Mouse (Mus musculus) kidney, embryonic 15.5 days (tissue): Measurements from ENCODE around the gene Arl15. TPM values are rescaled to one million over a fixed set of nuclear protein-coding genes. Genes with fewer than 3 reads are reported as not detected.

ENCODE experiments used
- ATAC-seq: fragments of 200-750 bp; cut with Nextera tagmentation; replicated peaks from 2 replicates; pipeline ENCODE4 v1.8.0; 2017; ENCODE audit warnings: moderate TSS enrichment; ENCODE audit not compliant: low FRiP score
- H3K27ac ChIP-seq: fragments of 300-500 bp; sonication (generic); 2 replicates; pipeline ENCODE4 v1.5.1; 2015; ENCODE audit warnings: mild to moderate bottlenecking, inconsistent platforms
- H3K27me3 ChIP-seq: fragments of 300-500 bp; sonication (generic); 2 replicates; pipeline ENCODE4 v1.6.1; 2015; ENCODE audit warnings: inconsistent platforms
- H3K36me3 ChIP-seq: fragments of 300-500 bp; sonication (generic); 2 replicates; pipeline ENCODE4 v1.6.1; 2015; ENCODE audit warnings: inconsistent platforms
- H3K4me1 ChIP-seq: fragments of 300-500 bp; sonication (generic); 2 replicates; pipeline ENCODE4 v1.6.1; 2015; ENCODE audit warnings: inconsistent platforms
- H3K4me2 ChIP-seq: fragments of 300-500 bp; sonication (generic); 2 replicates; pipeline ENCODE4 v1.6.1; 2015; ENCODE audit warnings: moderate library complexity, mild to moderate bottlenecking, inconsistent platforms
- H3K4me3 ChIP-seq: fragments of 300-500 bp; sonication (generic); replicated peaks from 2 replicates; pipeline ENCODE4 v1.5.1; 2015; ENCODE audit warnings: mild to moderate bottlenecking, inconsistent platforms
- H3K9ac ChIP-seq: fragments of 300-500 bp; sonication (generic); 2 replicates; pipeline ENCODE4 v1.6.1; 2015; ENCODE audit warnings: mild to moderate bottlenecking, inconsistent platforms
- H3K9me3 ChIP-seq: fragments of 300-500 bp; sonication (generic); replicated peaks from 2 replicates; pipeline ENCODE4 v1.6.1; 2016; ENCODE audit warnings: inconsistent platforms
- WGBS: fragments of 180-500 bp; shearing (Covaris S2); methylation state at CpG from one replicate; pipeline ENCODE4 v1.1.7; 2015; ENCODE audit warnings: mixed read lengths; 5-methylcytosine and 5-hydroxymethylcytosine counted together
- polyA plus RNA-seq: library from polyadenylated mRNA; unstranded; fragments of >200 nt; fragmentation: Nextera tagmentation; extraction: Ambion mirVana; gene quantifications from 2 replicates; pipeline ENCODE4 v1.2.1, GENCODE M21; 2015

The Arl15 gene
- polyA plus RNA-seq, 1 experiment from 2014 or later, result 14.1 TPM

DNA sequence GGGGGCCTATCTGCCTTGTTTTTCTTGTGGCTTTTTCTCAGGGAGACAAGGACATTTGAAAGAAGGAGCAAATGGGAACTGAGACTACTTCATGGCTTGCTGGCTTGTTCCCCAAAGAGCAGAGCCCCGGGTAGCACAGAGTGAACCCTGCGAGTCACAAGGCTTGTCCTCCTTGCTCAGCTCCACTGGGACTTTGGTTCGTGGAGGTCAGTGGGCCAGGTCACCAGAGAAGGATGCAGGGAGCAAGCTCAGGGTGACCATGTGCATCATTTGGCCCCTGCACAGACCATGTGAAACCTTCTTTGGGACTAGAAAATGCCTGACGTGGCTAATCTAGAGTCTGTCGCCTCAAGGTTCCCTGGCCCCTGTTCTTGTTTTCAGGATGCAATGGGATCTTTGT is 155.4 kb downstream of the Arl15 start:
- no peak for ATAC-seq
- no peaks in the 10 kb centered on the region for H3K27me3 ChIP-seq
- H3K4me3 ChIP-seq, result no peak overlapping the region
- peaks cover 13% of the 10 kb centered on the region; the same call in 1 of the 2 replicates for H3K4me1 ChIP-seq
- H3K36me3 ChIP-seq, result no peaks in the 10 kb centered on the region
- no peak overlapping the region for H3K27ac ChIP-seq
- H3K9ac ChIP-seq, result no peak overlapping the region
- 42% methylated on average over 5 of the region's 5 CpGs for WGBS
- no peaks in the 10 kb centered on the region for H3K9me3 ChIP-seq
- no peak overlapping the region for H3K4me2 ChIP-seq

DNA sequence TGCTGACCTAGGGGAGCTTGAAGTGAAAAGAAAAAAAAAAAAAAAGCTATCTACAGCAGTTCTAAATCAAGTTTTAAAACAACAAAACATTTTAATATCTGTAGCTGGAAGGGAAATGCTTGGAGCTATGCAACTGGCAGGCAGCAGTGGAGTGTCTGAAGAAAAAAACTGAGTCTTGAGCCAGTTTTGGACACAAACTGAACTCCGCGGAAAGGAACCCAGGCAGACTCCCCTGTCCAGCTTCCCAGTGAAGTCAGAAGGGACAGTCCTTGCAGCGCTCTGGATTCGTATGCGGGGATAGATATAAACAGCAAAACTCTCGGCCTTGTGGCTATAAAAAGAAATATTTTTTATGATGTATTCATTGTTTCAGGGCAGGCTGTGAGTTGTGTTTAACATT is 155.8 kb downstream of the Arl15 start:
- Histone ChIP-seq H3K36me3 (no peaks in the 10 kb centered on the region), H3K27me3 (no peaks in the 10 kb centered on the region), H3K4me2 (no peak overlapping the region), H3K4me3 (no peak overlapping the region), H3K9ac (no peak overlapping the region), H3K4me1 (peaks cover 14% of the 10 kb centered on the region; the same call in 1 of the 2 replicates), H3K27ac (no peak overlapping the region), H3K9me3 (no peaks in the 10 kb centered on the region)
- ATAC-seq, result no peak
- 61% methylated on average over 6 of the region's 6 CpGs for WGBS

DNA sequence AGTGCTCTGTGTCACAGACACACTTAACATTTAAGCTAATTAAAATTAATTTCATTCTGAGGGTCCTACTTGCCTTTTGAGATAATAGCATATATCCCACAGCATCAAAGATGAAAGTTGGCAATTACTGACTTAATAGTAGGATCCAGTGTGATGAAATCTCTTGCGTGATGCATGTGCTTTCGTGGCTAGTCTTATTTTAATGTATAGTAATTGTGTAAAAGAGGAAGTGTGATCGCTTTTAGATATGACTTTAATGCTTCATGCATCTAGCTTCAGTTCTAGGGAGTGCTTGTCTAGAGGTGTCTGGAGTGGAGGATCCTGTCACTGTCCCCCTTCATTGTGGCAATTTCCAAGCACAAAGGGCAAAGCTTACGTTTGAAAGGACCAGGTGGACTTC is 163.1 kb downstream of the Arl15 start:
- Histone ChIP-seq H3K27ac (no peak overlapping the region), H3K36me3 (no peaks in the 10 kb centered on the region), H3K9me3 (no peaks in the 10 kb centered on the region), H3K27me3 (no peaks in the 10 kb centered on the region), H3K9ac (no peak overlapping the region), H3K4me2 (no peak overlapping the region), H3K4me1 (peaks cover 6% of the 10 kb centered on the region; the same call in 1 of the 2 replicates), H3K4me3 (no peak overlapping the region)
- no peak for ATAC-seq
- 88% methylated on average over 4 of the region's 4 CpGs for WGBS

DNA sequence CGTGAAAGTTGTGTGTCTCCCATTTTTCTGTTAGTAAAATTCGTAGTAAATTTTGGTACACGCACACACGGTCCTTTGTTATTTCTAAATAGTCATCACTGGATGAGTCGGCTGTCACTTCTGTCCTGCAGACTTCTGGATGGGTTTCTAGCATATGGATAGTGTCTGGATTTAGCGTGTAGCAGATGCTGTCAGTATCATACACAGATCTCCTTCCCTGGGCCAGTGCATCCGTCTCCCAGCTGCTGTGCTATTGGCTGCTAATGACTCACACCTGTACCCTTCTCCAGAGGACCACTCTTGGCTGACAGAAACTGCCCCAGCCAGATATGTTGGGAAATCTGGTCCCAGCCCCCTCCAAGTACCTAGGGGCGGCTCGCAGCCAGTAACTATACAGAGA is 170.6 kb downstream of the Arl15 start:
- no peaks in the 10 kb centered on the region for H3K27me3 ChIP-seq
- H3K9ac ChIP-seq, result no peak overlapping the region
- peaks cover 15% of the 10 kb centered on the region for H3K36me3 ChIP-seq
- H3K4me1 ChIP-seq, result no peaks in the 10 kb centered on the region
- no peak overlapping the region for H3K4me2 ChIP-seq
- H3K9me3 ChIP-seq, result no peaks in the 10 kb centered on the region
- no peak for ATAC-seq
- H3K4me3 ChIP-seq, result no peak overlapping the region
- H3K27ac ChIP-seq, result no peak overlapping the region
- 91% methylated on average over 9 of the region's 9 CpGs for WGBS

DNA sequence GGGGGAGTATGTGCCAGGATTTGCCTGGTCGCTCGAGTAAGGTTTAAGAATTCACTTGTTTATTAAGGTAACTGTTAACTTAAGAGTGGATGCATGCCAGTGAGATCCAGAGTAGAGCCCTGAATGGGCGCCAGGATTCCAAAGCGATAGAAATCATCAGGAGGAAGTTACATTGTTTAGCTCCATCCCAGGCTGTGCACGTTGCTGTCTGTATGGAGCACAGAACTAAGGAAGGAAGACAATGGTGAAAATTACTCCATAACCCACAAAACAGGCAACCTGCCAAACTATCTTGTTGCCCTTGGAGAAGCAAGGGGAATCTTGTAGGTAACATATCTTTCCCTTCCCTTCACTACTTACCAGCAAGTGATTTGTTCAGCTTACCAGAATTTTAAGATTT is 176.4 kb downstream of the Arl15 start:
- Histone ChIP-seq H3K4me3 (no peak overlapping the region), H3K4me1 (no peaks in the 10 kb centered on the region), H3K27me3 (no peaks in the 10 kb centered on the region), H3K4me2 (no peak overlapping the region), H3K9me3 (no peaks in the 10 kb centered on the region), H3K9ac (no peak overlapping the region), H3K27ac (no peak overlapping the region), H3K36me3 (peaks cover 15% of the 10 kb centered on the region)
- ATAC-seq, result no peak
- 72% methylated on average over 5 of the region's 5 CpGs for WGBS

DNA sequence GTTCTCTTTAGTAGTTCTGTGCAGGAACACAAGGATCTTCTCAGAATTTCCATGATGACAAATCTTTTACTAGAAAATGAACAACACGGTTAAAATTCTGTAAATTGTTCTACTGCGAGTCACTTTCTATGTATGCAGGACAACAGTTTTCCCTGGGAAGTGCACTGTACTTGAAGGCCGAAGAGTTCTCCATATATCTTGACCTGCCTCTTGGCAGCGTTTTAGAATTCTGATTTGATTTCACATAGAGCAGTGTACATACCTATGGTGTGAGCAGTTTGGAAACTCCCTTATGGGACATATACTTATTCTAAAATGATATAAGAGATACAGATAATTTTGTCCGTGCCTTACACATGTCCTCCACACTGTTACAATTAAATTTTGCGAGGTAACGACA is 178.1 kb downstream of the Arl15 start:
- no peak for ATAC-seq
- peaks cover 15% of the 10 kb centered on the region for H3K36me3 ChIP-seq
- no peaks in the 10 kb centered on the region for H3K4me1 ChIP-seq
- H3K4me2 ChIP-seq, result no peak overlapping the region
- no peaks in the 10 kb centered on the region for H3K27me3 ChIP-seq
- H3K27ac ChIP-seq, result no peak overlapping the region
- 71% methylated on average over 7 of the region's 7 CpGs for WGBS
- H3K9me3 ChIP-seq, result no peaks in the 10 kb centered on the region
- no peak overlapping the region for H3K9ac ChIP-seq
- no peak overlapping the region for H3K4me3 ChIP-seq

DNA sequence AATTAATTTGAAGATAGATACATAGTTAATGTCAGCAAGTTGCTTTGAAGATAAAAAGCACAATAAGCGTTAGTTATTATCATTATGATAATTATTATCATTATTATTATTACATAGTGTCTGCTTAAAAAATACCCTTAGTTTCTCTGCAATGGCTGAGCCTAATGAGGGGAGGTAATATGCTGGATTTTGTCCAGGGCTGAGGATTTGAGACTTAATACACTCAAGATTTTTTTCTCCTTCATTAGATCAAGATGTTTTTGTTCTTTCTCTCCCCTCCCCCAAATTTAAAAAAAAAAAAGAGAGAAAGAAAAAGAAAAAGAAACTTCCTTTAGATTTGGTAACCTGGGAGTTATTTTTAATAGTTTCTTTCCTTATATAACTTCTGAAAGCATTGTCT is 180.6 kb downstream of the Arl15 start:
- Histone ChIP-seq H3K4me1 (no peaks in the 10 kb centered on the region), H3K27me3 (no peaks in the 10 kb centered on the region), H3K36me3 (no peaks in the 10 kb centered on the region), H3K27ac (no peak overlapping the region), H3K9ac (no peak overlapping the region), H3K4me3 (no peak overlapping the region), H3K4me2 (no peak overlapping the region), H3K9me3 (no peaks in the 10 kb centered on the region)
- no peak for ATAC-seq
- WGBS, result 92% methylated on average over 1 of the region's 1 CpGs

DNA sequence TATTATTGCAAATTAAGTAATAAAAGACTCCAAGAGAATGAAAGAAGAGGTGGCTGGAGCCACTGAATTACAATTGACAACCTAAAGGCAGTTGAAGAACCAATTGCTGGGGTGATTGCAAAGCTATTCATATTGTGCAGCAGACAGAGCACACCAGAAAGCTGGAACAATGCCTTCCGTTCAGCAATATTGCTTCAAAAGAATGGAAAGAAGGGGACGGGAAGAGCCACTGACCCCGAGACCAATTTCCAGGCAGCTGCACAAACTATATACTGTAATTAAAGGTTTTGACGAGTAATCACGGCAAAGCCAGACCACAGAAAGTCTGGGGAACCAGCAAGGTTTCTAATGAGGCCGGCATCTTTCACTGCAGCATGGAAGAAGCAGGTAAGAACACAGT is 181.4 kb downstream of the Arl15 start:
- Histone ChIP-seq H3K27ac (no peak overlapping the region), H3K4me2 (no peak overlapping the region), H3K9ac (no peak overlapping the region), H3K27me3 (no peaks in the 10 kb centered on the region), H3K4me3 (no peak overlapping the region), H3K36me3 (no peaks in the 10 kb centered on the region), H3K9me3 (no peaks in the 10 kb centered on the region), H3K4me1 (peaks cover 7% of the 10 kb centered on the region)
- 57% methylated on average over 6 of the region's 6 CpGs for WGBS
- no peak for ATAC-seq

DNA sequence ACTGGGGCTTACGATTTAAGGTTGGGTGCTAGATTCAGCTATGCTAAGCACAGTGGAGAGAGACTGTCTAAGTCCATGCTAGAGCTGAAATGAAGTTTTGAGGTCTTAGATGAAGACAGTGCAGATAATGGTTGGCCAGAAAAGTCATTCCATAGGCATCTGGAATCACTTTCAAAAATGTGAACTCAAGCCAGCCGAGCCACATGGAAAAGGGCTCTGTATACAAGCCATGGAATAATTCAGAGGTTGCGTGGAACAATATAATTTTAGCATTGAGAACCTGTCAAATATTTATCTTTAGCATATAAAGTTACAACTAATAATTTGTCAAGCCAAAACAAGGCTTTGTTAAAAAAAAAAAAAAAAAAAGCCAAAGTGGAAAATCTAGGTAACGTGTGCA is 182.6 kb downstream of the Arl15 start:
- Histone ChIP-seq H3K27ac (no peak overlapping the region), H3K4me3 (no peak overlapping the region), H3K4me1 (peaks cover 17% of the 10 kb centered on the region), H3K9me3 (no peaks in the 10 kb centered on the region), H3K27me3 (no peaks in the 10 kb centered on the region), H3K4me2 (no peak overlapping the region), H3K9ac (no peak overlapping the region), H3K36me3 (no peaks in the 10 kb centered on the region)
- ATAC-seq, result no peak
- 90% methylated on average over 4 of the region's 4 CpGs for WGBS

DNA sequence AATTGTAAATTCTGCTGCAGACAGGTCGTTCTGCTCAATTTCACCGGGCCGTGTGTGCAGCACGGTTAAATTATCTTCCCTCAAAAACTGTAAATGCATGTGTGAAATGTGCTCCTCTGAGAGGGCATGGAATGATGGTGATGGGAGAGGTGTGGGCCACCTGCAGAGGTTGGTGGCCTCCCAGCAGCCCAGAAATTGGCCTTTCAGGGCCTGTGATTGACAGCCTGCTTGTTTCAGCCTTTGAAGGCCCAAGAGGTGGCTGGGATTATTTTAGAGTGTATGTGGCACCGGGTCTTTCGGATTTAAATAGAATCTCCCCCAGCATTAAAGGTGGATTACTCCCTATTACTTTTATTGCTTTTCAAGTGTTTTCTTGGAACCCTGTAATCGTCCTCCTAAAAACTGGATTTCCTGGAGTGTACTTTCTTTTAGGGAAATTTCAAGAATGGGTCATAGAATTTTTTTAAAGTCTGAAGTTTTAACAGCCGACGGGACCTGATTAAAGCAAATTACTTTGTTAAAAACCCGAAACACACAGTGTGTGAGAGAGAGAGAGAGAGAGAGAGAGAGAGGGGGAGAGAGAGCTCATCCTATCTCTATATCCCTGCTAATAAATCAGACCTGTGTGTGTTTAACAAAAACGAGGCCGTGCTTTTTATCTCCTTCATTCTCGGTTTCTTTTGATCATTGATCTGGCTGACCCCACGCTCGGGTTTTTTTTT is 186.6 kb downstream of the Arl15 start:
- Histone ChIP-seq H3K9ac (no peak overlapping the region), H3K4me1 (peaks cover 21% of the 10 kb centered on the region), H3K27me3 (no peaks in the 10 kb centered on the region), H3K9me3 (no peaks in the 10 kb centered on the region), H3K36me3 (no peaks in the 10 kb centered on the region), H3K4me3 (no peak overlapping the region), H3K4me2 (peak overlapping the region; percentile 40; the same call in 1 of the 2 replicates), H3K27ac (no peak overlapping the region)
- 20% methylated on average over 15 of the region's 15 CpGs for WGBS
- ATAC-seq, result peak; percentile 64

DNA sequence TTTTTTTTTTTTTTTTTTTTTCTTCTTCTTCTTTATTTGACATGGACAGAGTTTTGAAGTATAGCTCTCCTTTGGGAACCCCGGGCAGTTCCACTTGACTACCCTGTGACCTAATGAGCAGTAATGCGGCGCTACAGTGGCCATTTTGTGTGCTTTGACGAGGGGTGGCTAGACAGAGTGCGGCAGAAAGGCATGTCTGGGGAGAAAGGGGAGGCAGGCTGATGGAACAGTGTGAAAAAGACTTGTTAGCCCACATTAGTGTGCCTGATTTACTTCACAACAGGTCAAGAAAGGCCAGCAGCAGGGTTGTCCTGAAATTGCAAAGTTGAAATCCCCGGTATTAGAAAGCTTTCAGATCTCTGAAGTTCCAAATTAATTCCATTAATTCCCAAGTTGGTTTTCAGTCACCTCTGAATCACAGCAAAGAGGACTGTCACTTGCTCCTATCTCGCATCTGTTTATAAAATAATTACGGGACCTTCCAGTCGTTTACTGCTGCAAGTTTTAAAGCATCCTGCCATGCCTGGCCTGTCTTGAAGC is 187.2 kb downstream of the Arl15 start:
- Histone ChIP-seq H3K27ac (no peak overlapping the region), H3K9ac (no peak overlapping the region), H3K36me3 (no peaks in the 10 kb centered on the region), H3K4me1 (peaks cover 21% of the 10 kb centered on the region), H3K4me2 (peak overlapping the region; percentile 40), H3K4me3 (no peak overlapping the region; the same call in 1 of the 2 replicates), H3K27me3 (no peaks in the 10 kb centered on the region), H3K9me3 (no peaks in the 10 kb centered on the region)
- WGBS, result 21% methylated on average over 9 of the region's 9 CpGs
- ATAC-seq, result peak; percentile 92

DNA sequence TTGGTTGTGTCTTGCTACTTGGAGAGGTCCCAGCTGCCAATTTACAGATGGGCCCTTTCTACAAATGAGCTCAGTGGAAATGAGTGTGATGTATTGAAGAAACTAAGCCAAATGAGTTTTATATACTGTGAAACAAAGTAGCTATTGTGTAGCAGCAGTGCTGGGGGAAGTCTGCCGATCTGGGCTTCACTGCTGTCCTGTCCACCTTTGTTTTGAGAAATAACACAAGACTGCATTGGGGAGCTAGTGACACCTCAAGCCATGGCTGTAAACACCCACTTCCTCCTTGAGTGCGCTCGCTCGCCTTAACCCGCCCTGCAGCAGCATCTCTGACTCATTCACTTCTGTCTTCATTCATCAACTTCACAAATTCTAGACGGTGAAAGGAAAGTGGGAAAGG is 189.3 kb downstream of the Arl15 start:
- no peak overlapping the region for H3K27ac ChIP-seq
- 17% methylated on average over 6 of the region's 6 CpGs for WGBS
- H3K4me3 ChIP-seq, result no peak overlapping the region
- no peak overlapping the region for H3K9ac ChIP-seq
- no peaks in the 10 kb centered on the region for H3K36me3 ChIP-seq
- ATAC-seq, result no peak
- H3K4me2 ChIP-seq, result no peak overlapping the region
- no peaks in the 10 kb centered on the region for H3K27me3 ChIP-seq
- H3K4me1 ChIP-seq, result peaks cover 21% of the 10 kb centered on the region
- H3K9me3 ChIP-seq, result no peaks in the 10 kb centered on the region

DNA sequence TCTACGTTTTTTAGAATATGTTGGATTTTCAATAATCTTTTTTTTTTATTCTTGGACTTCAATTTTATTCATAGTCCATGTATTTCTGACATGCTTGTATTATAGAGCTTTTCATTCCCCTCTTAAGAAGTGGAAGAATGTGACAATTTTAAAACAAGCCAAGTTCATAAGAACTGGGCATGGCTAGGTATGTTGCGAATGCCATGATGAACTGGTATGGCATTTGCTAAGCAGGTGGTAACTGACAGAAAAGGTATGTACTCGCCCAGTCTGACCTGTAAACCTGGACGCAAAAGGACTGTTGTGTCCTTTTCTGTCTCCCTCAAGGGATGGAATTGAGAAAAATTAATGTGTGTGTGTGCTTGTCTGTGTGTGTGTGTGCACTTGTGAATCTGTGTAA is 190.2 kb downstream of the Arl15 start:
- 97% methylated on average over 4 of the region's 4 CpGs for WGBS
- ATAC-seq, result no peak
- no peaks in the 10 kb centered on the region for H3K36me3 ChIP-seq
- no peak overlapping the region for H3K4me3 ChIP-seq
- no peaks in the 10 kb centered on the region for H3K9me3 ChIP-seq
- H3K4me2 ChIP-seq, result no peak overlapping the region
- H3K27me3 ChIP-seq, result no peaks in the 10 kb centered on the region
- no peak overlapping the region for H3K9ac ChIP-seq
- no peak overlapping the region for H3K27ac ChIP-seq
- H3K4me1 ChIP-seq, result peaks cover 21% of the 10 kb centered on the region
